Mouse (Mus musculus): ENCODE data around the gene Haspin. TPM values are rescaled to one million over a fixed set of nuclear protein-coding genes. Genes with fewer than 3 reads are reported as not detected.

Haspin gene
- total RNA-seq (2023), result 1.1 TPM

DNA sequence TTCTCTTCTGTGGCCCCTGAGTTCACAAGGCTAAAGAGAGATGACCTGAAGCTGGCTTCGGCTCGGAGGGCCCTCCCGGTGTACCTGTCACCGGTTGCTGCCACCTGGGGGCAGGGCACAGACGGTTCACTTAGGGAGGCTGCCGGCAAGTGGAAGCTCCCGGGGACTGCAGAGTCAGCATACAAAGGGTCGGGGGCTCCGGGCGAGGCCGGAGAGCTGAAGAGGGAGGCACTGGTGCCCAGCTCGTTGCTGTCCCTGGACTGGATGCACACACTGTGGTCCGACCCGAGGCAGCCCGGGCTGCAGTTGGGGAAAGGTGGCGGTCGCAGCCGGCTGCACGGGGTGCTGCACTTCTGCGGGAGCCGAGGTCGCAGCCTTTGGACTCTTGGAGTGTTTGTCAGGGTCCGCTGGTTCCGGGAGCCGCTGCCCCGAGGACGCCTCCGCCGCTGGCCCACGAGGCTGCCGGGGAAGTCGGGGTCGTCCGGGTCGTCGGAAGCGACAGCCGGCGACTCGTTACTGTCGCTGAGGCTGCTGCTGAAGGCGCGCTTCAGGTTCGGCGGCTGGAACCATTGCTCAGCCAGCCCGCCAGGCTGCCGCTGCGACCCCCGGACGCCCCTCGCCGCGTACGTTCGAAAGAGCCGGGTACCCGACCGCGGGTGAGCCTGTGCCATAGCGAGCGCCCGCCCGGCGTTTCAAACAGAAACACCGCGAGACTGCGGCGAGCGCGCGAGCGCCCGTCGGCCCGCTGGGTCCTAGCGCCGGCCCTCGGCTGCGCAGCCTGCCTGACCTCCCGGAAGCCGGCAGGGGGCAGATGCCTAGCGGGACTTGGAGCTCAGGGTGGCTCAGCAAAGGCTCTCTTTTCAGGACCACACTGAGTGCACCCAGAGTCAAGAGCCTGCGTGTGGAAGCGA, at the start of gene Haspin:
Haspin (minus strand) TSS at position 704 of the 911 bp plus-strand sequence.

DNA sequence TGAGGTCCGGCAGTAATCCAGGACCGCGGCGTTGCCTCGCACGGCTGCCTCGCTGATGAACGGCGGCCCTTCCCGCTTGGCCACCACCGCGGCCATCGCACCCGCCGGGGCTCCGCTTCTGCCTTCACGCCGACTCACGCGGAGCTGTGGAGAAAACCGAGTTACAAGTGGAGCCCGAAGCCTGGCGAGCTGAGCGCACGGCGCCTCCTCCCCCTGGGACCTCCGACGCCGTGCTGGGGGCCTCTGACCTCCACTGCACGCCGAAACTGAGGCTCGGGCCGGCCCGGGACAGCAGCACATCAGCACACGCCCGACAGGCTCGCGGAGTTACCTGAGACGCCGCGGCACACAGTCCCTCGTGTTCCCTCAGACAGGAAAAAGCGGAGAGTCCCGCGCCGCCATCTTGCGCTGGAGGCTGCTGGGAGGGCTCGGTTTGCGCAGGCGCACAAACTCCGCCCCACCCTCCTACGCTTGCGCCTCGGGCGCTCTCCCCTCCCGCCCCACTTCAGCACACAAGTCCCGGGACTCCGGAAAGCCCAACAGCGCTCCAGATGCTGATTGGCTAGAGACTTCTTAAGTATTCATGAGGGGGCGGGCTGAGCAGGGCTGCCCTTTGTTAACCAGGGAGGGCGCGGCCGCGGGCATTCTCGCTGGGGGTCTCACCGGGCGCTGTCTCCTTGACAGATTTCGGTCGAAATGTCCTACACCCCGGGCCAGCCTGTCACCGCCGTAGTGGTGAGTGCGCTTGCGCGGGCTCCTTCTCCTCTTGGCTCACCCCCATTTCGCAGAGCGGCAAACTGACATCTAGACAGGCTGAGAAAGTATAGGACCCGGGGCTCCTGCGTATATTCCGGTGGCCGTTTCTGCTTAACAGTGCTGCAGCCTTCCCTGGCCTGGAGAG, 38.8 kb upstream of the Haspin start, which contains the start of the genes Emc6 and Tax1bp3:
Emc6 (minus strand) TSS at position 430 of the 901 bp plus-strand sequence.
Tax1bp3 (plus strand) TSS at position 476 of the 901 bp plus-strand sequence.

DNA sequence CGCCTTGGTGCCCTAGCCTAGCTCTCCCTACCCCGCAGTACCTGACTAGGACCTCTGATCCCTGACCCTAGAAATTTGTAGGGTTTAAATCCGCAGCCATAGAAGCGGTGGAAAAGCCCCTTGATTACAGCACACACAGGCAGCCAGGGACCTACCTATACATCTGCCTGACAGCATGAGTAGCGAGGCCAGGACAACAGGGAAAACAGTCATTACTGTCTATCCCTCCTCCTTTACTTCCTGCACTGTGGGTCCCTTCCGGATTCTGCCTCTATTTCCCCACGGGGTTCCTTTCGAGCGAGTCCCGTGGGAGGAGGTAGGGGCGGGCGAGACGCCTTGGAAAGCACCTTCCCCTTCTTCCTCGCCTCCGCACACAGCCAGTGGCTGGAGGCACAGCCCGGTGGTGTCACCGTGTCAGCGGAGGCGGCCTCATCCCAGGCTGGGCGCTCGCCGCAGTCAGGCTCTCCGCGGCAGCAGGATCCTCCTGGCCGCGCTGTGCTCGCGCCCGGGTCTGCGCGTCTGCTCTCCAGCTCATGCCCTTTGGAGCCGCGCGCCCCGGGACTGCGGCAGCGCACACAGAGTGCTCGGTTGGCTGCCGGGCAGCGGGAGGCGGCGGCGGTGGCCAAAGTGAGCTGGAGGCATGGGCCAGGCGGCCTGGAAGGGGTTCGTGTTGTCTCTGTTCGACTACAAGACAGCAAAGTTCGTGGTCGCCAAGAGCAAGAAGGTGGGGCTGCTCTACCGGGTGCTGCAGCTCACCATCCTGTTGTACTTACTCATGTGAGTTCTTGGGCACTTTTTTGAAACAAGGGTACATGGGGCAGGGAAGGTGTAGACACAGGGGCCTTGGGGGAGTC, 22.1 kb upstream of the Haspin start, which contains the start of gene P2rx5:
P2rx5 (plus strand) TSS at position 465 of the 854 bp plus-strand sequence.

DNA sequence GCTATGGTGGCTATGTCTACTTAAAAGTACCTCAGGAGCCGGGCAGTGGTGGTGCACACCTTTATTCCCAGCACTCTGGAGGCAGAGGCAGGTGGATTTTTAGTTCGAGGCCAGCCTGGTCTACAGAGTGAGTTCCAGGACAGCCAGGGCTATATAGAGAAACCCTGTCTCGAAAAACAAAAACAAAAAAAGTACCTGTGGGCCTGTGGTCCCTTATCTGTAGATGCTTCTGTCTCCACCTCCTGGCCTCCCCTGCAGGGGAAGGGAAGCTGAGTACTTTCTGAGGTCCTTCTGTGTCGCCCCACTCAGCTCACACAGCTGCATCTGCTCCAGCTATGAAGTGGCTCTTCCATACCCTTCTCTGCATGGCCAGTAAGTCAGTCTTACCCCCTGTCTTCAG, 47.8 kb downstream of the Haspin start, which contains the start of gene Itgae:
Itgae (plus strand) TSS at position 301 of the 400 bp plus-strand sequence.

Other genes with a start within 250 kb of the Haspin start
- gene Atp2a3, start 177.1 kb downstream of the Haspin start, total RNA-seq (2023), result 241 TPM
- gene P2rx1, start 139.2 kb downstream of the Haspin start, total RNA-seq (2023), result 1.3 TPM
- 5.8 TPM for gene Camkk1, start 119.3 kb downstream of the Haspin start, total RNA-seq (2023)
- gene Ncbp3, start 90.5 kb downstream of the Haspin start, total RNA-seq (2023), result 16.4 TPM
- 83.8 TPM for gene Itgae, start 47.7 kb downstream of the Haspin start, total RNA-seq (2023)
- gene P2rx5, start 22.1 kb upstream of the Haspin start, total RNA-seq (2023), result 0.34 TPM
- 46.6 TPM for gene Emc6, start 38.7 kb upstream of the Haspin start, total RNA-seq (2023)
- 14.5 TPM for gene Tax1bp3, start 38.8 kb upstream of the Haspin start, total RNA-seq (2023)
- gene Ctns, start 60.7 kb upstream of the Haspin start, total RNA-seq (2023), result 21.4 TPM
- 5.4 TPM for gene Shpk, start 61.2 kb upstream of the Haspin start, total RNA-seq (2023)
- not detected for gene Trpv1, start 96.0 kb upstream of the Haspin start, total RNA-seq (2023)
- not detected for gene Trpv3, start 129.1 kb upstream of the Haspin start, total RNA-seq (2023)
- gene Aspa, start 191.3 kb upstream of the Haspin start, total RNA-seq (2023), result 0.15 TPM
- gene Gm49340, start 191.4 kb upstream of the Haspin start, total RNA-seq (2023), result not detected
- not detected for gene Spata22, start 191.4 kb upstream of the Haspin start, total RNA-seq (2023)
- not detected for gene Olfr20, start 212.5 kb upstream of the Haspin start, total RNA-seq (2023)
- not detected for gene Olfr376, start 233.0 kb upstream of the Haspin start, total RNA-seq (2023)